Mouse (Mus musculus) C3H10T1/2 (cell line): ENCODE measurements around the gene Mrpl19. TPM values are rescaled to one million over a fixed set of nuclear protein-coding genes. Genes with fewer than 3 reads are reported as not detected.

ENCODE experiments used
- polyA plus RNA-seq, 2 experiments: library from polyadenylated mRNA; unstranded; fragments of >200 nt; fragmentation: generic; extraction: Trizol; gene quantifications; one replicate each; pipeline ENCODE4 v1.2.1; 2012; ENCODE audit warnings: missing spikeins in 2 of 2

Gene Mrpl19
- polyA plus RNA-seq, result 10 to 100 TPM; 11.0 to 13.0 TPM

GRCm38 (mm10) chr6:81965296-81966067 is at the start of gene Mrpl19:
TSS of gene Mrpl19 (minus strand) at chr6:81965958.

GRCm38 (mm10) chr6:81923523-81924142 is 42.1 kb downstream of the Mrpl19 start, which contains the start of gene Gcfc2:
TSS of gene Gcfc2 (plus strand) at chr6:81923669.

Other genes starting within 250 kb of the Mrpl19 start
- gene Gcfc2, start 42.3 kb downstream of the Mrpl19 start, polyA plus RNA-seq, result 1 to 10 TPM in 1 of 2 experiments, under 1 TPM in 1; 0.23 to 1.4 TPM
- not detected for gene Eva1a, start 75.1 kb upstream of the Mrpl19 start, polyA plus RNA-seq